Mouse (Mus musculus) liver, embryonic 14.5 days (tissue): Measurements from ENCODE around the gene Tsga10ip. TPM values are rescaled to one million over a fixed set of nuclear protein-coding genes. Genes with fewer than 3 reads are reported as not detected.
A peak's percentile ranks its signal among the peaks of the same experiment; 100 is the strongest.

Experiments
- ATAC-seq: fragments of 200-750 bp; cut with Nextera tagmentation; 2 replicates; pipeline ENCODE4 v1.8.0; 2017; ENCODE audit warnings: moderate number of reproducible peaks, mild to moderate bottlenecking, moderate library complexity; ENCODE audit not compliant: insufficient read depth
- DNase-seq, 3 experiments: peaks; one replicate each; pipeline ENCODE4 v3.0.0-alpha.2; 2012 to 2013; ENCODE audit warnings: low read depth in 3 of 3, low spot score in 3 of 3
- H3K27ac ChIP-seq: fragments of 300-500 bp; sonication (generic); 2 replicates; pipeline ENCODE4 v1.5.1; 2014; ENCODE audit warnings: moderate library complexity, mild to moderate bottlenecking, control low read depth, inconsistent platforms
- H3K27me3 ChIP-seq: fragments of 300-500 bp; sonication (generic); 2 replicates; pipeline ENCODE4 v1.6.1; 2014; ENCODE audit warnings: mild to moderate bottlenecking, low read length, moderate library complexity; ENCODE audit not compliant: control insufficient read depth, insufficient read depth
- H3K36me3 ChIP-seq: fragments of 300-500 bp; sonication (generic); replicated peaks from 2 replicates; pipeline ENCODE4 v1.6.1; 2014; ENCODE audit warnings: low read depth; ENCODE audit not compliant: control insufficient read depth, insufficient read depth
- H3K4me1 ChIP-seq, 2 experiments: fragments of 200-500 bp in 1 of 2; fragments of 300-500 bp in 1 of 2; sonication (generic) in 1 of 2; replicated peaks; 2 replicates each; pipeline ENCODE4 v1.6.1; 2012 to 2014; ENCODE audit warnings: antibody characterized with exemption in 1 of 2, inconsistent platforms in 1 of 2, low read length in 1 of 2; ENCODE audit not compliant: control insufficient read depth in 2 of 2, insufficient read depth in 2 of 2
- H3K4me2 ChIP-seq: fragments of 300-500 bp; sonication (generic); 2 replicates; pipeline ENCODE4 v1.6.1; 2014; ENCODE audit warnings: low read depth, mild to moderate bottlenecking, control low read depth, moderate library complexity
- H3K4me3 ChIP-seq, 2 experiments: fragments of 200-500 bp in 1 of 2; fragments of 300-500 bp in 1 of 2; sonication (generic) in 1 of 2; 2 replicates each; pipeline ENCODE4 v1.5.1; 2012 to 2014; ENCODE audit warnings: low read depth in 2 of 2, low read length in 2 of 2, mild to moderate bottlenecking in 2 of 2, control low read depth in 1 of 2, inconsistent platforms in 1 of 2, moderate library complexity in 1 of 2; ENCODE audit not compliant: insufficient read depth in 1 of 2
- H3K9ac ChIP-seq: fragments of 300-500 bp; sonication (generic); replicated peaks from 2 replicates; pipeline ENCODE4 v1.6.1; 2014; ENCODE audit warnings: mild to moderate bottlenecking, control low read depth, moderate library complexity
- H3K9me3 ChIP-seq: fragments of 300-500 bp; sonication (generic); 2 replicates; pipeline ENCODE4 v1.6.1; 2016; ENCODE audit warnings: low read length, mixed read lengths; ENCODE audit not compliant: control insufficient read depth
- CTCF ChIP-seq: IDR thresholded peaks from 2 replicates; pipeline ENCODE4 v1.5.1; 2016; ENCODE audit warnings: antibody characterized with exemption, low read depth, control low read depth
- EP300 ChIP-seq: IDR thresholded peaks from 2 replicates; pipeline ENCODE4 v1.6.1; 2016; ENCODE audit warnings: antibody characterized with exemption, low read depth
- WGBS: fragments of 180-500 bp; shearing (Covaris S2); extraction: QIAGEN DNeasy Blood & Tissue Kit; methylation state at CpG from one replicate; pipeline ENCODE4 v1.1.7; 2014; ENCODE audit not compliant: insufficient replicate concordance; 5-methylcytosine and 5-hydroxymethylcytosine counted together
- polyA plus RNA-seq, 2 experiments: library from polyadenylated mRNA; depleted of rRNA in 1 of 2; stranded (reverse) in 1 of 2; unstranded in 1 of 2; fragments of >200 nt; fragmentation: Nextera tagmentation in 1 of 2; extraction: Ambion mirVana in 1 of 2; gene quantifications; 2 replicates each; pipeline versions ENCODE4 v1.2.1 to v1.2.3; 2012 to 2014

The Tsga10ip gene
- polyA plus RNA-seq, 2 experiments = 0.09 TPM; not detected in 1

DNA sequence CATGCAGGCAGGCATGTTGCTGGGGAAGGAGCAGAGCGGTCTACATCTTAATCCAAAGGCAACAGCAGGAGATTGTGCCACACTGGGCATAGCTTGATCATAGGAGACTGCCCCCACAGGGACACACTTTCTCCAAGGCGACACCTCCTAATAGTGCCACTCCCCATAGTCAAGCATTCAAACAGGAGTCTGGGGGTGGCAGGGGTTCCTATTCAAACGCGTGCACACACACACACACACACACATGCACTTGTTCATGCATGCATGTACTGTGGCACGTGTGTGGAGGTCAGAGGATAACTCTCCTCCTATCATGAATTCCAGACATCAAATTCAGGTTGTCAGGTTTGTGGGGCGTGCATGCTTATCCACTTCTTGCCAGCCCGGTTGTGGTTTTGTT lies 29.6 kb downstream of the Tsga10ip start:
- no peak for DNase-seq
- no peak overlapping the region for H3K27ac ChIP-seq
- TF ChIP-seq CTCF (no peak), EP300 (no peak)

DNA sequence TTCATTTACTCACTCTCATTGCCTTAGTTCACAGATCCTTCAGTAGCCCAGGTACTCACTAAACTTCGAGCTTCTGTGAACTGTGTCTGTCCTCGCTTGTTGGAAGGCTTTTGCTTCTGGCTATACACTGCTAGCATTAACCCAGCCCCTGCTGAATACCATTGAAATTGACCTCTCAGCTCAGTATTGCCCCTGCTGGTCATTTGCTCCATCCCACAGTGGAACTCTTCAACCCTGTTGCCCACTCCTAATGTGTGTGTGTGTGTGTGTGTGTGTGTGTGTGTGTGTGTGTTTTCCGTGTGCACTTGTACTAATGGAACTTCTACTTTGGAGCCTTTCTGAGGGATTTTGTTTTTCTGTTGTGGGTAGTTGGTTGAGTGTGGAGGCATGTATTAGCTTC lies 31.4 kb downstream of the Tsga10ip start:
- Histone ChIP-seq H3K27me3 (no peaks in the 10 kb centered on the region), H3K4me3 (no peak overlapping the region), H3K4me1 (peaks cover 7% of the 10 kb centered on the region in 2 experiments), H3K4me2 (no peak overlapping the region), H3K27ac (no peak overlapping the region), H3K36me3 (peaks cover 39% of the 10 kb centered on the region), H3K9me3 (no peaks in the 10 kb centered on the region), H3K9ac (no peak overlapping the region)
- ATAC-seq = no peak
- no peak for DNase-seq
- TF ChIP-seq CTCF = peak; percentile 44; the same call in 1 of the 2 replicates
- TF ChIP-seq EP300 = no peak
- 77% methylated on average over 3 of the region's 3 CpGs for WGBS

More for the DNA sequence above, 29.6 kb downstream of the Tsga10ip start:
- H3K4me3 ChIP-seq = no peak overlapping the region
- peaks cover 2 to 6% of the 10 kb centered on the region in 2 experiments for H3K4me1 ChIP-seq
- H3K4me2 ChIP-seq = no peak overlapping the region
- no peaks in the 10 kb centered on the region for H3K9me3 ChIP-seq
- H3K27me3 ChIP-seq = no peaks in the 10 kb centered on the region
- H3K36me3 ChIP-seq = peaks cover 39% of the 10 kb centered on the region
- no peak overlapping the region for H3K9ac ChIP-seq
- no peak for ATAC-seq
- 78% methylated on average over 7 of the region's 7 CpGs for WGBS

GRCm38 (mm10) chr19:5367455-5367854 lies 34.9 kb downstream of the Tsga10ip start:
- peak in 1 of 3 experiments; percentile 46 for DNase-seq
- H3K9ac ChIP-seq = peak overlapping the region; percentile 91
- H3K27me3 ChIP-seq = no peaks in the 10 kb centered on the region
- H3K9me3 ChIP-seq = no peaks in the 10 kb centered on the region
- H3K27ac ChIP-seq = peak overlapping the region; percentile 81
- ATAC-seq = no peak
- TF ChIP-seq EP300 (no peak), CTCF (peak; percentile 59)
- peak overlapping the region; percentile 99 for H3K4me2 ChIP-seq
- H3K36me3 ChIP-seq = peaks cover 51% of the 10 kb centered on the region
- WGBS = 7% methylated on average over 11 of the region's 11 CpGs
- peak overlapping the region; percentile 70 to 97 for H3K4me3 ChIP-seq
- H3K4me1 ChIP-seq = peaks cover 13 to 14% of the 10 kb centered on the region in 2 experiments

DNA sequence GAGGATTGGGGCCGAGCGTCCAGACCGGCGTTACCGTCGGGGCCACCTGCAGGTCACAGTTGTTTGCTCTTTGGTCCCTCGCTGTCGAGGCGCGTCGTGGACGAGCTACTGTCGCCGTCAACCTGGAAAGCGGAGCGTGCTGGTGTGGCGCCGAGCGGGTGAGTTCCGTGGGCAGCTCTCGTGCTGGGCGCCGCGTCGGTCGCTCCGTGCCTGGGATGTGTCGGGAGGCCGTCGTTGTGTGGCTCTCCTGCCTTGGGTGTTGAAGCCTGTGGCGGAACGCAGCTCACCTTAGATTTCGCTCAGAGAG lies 35.3 kb downstream of the Tsga10ip start, which contains the start of gene Banf1:
Gene Banf1 (minus strand): TSS at position 116 of the 307 bp plus-strand sequence.
- H3K36me3 ChIP-seq = peaks cover 47% of the 10 kb centered on the region
- peak within 1 kb of the TSS; percentile 91 for H3K9ac ChIP-seq
- no peak for DNase-seq
- H3K4me1 ChIP-seq = peaks cover 13 to 14% of the 10 kb centered on the region in 2 experiments
- H3K27ac ChIP-seq = peak within 1 kb of the TSS; percentile 81
- H3K9me3 ChIP-seq = no peaks in the 10 kb centered on the region
- 0 out of 2 replicates have a peak, but pooled peaks have one; percentile 2 for ATAC-seq
- under 1% methylated on average over 33 of the region's 33 CpGs for WGBS
- TF ChIP-seq EP300 (no peak), CTCF (0 out of 2 replicates have a peak, but pooled peaks have one; percentile 1)
- H3K4me2 ChIP-seq = peak within 1 kb of the TSS; percentile 99
- H3K4me3 ChIP-seq = peak within 1 kb of the TSS; percentile 78 to 97
- H3K27me3 ChIP-seq = no peaks in the 10 kb centered on the region

DNA sequence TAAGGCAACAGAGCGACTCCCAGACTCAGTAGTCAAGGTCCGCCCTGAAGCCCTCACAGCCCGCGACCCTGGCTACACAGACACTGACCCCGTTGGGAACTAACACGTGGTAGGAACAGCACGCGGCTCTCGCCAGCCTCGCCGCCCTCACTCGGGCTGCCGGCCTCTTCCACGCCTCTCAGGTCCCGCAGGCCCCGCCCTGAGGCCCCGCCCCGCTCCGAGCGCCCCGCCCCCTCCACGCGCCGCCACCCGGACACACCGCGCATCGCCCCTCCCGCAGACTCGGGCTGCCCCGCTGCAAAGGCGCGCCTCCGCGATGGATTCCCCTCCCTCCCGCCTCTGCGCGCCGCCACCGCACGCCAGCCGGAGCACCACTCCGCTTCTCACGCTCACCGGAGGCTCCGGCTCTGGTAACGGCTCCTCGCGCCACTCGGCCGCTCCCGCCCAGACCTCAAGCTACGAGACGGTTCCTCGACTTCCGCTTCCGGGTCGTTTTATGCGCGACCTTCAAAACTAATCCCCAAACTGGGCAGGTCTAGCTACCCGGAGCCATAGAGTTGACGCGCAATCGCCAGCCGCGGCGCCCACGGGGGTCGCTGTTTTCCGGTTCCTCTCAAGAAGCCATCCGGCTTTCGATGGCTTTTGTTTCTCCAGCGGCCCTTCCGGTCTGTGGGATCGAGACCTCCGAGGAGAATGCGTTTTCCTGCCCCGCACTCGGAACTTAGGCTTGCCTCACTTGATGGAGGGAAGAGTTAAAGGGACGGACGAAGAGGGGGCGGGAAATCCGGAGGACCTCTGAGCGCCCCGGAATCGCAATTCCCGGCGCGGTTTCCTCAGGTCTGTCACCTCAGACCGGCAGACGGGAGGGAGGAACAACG lies 35.9 kb downstream of the Tsga10ip start, which contains the start of gene Eif1ad:
Gene Eif1ad (plus strand): TSS at position 567 of the 878 bp plus-strand sequence.
- Histone ChIP-seq H3K9me3 (no peaks in the 10 kb centered on the region), H3K4me2 (peak within 1 kb of the TSS; percentile 99), H3K9ac (peak within 1 kb of the TSS; percentile 91), H3K27ac (peak within 1 kb of the TSS; percentile 81), H3K4me3 (peak within 1 kb of the TSS; percentile 78 to 97), H3K36me3 (peaks cover 43% of the 10 kb centered on the region), H3K27me3 (no peaks in the 10 kb centered on the region), H3K4me1 (peaks cover 13 to 14% of the 10 kb centered on the region in 2 experiments)
- TF ChIP-seq CTCF = no peak; the same call in 1 of the 2 replicates
- peak; percentile 37 for TF ChIP-seq EP300
- DNase-seq = peak; percentile 94 to 96 (median 95)
- WGBS = under 1% methylated on average over 92 of the region's 92 CpGs
- ATAC-seq = peak; percentile 95
